Mouse (Mus musculus): ENCODE data around the gene Smyd1.

- no peak for TF ChIP-seq POLR2A (IDR thresholded peaks at IDR 0.05; ENCODE audit: borderline replicate concordance, extremely low read depth, insufficient read depth, insufficient read length, poor library complexity, severe bottlenecking)
- TF ChIP-seq CTCF (IDR thresholded peaks at IDR 0.05; ENCODE audit: borderline replicate concordance, extremely low read depth, insufficient read depth, insufficient read length) = no peak
Measured at GRCm38 (mm10) chr6:71302097-71302731, 19.8 kb downstream of the Smyd1 start.
